In the genomic region with DNA sequence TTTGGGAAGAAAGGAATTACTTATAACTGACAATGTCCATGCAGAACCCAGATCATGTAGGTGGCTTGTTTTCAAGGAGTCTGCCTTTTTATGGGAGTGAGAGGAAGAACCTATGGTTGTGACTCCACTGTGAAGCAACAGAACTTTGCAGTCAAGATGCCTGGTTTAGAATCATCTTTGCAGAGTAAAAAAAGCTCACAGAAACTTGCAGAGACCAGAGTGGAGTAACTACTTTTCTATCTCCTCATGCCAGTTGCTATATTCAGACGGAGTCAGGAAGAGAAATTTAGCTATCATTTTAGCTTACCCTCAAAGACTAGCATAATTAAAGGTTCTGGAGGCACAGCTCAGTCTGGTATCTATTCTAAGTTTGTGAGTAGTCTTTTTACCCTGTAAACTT, we compare ENCODE assay signal across 11 mouse cellular contexts.
"Had no signal": no experiment of that assay in that cellular context is flagged by ENCODE, and none has a peak within 500 bp of the region (broad histone marks: within the 10 kb centered on the region; RNA-seq: fewer than 3 reads in every experiment).

No protein-coding gene starts in this region.

- DNase-seq: liver, postnatal 0 days; lung, adult 2 months; lung, postnatal 14 days; lung, postnatal 4 days; midbrain, embryonic 14.5 days; retina, postnatal 1 day; right cerebral cortex, postnatal 14 days; spleen, adult 18-20 months; thymus, adult 2 months; thymus, postnatal 25 days; thymus, postnatal 4 days had no signal
